Mouse (Mus musculus) R1 (cell line): ENCODE measurements around the gene Mrtfa.

Experiments
- DNase-seq: peaks from one replicate; pipeline ENCODE4 v3.0.0-alpha.2; 2018; ENCODE audit warnings: low read depth, low spot score

The Mrtfa gene

DNA sequence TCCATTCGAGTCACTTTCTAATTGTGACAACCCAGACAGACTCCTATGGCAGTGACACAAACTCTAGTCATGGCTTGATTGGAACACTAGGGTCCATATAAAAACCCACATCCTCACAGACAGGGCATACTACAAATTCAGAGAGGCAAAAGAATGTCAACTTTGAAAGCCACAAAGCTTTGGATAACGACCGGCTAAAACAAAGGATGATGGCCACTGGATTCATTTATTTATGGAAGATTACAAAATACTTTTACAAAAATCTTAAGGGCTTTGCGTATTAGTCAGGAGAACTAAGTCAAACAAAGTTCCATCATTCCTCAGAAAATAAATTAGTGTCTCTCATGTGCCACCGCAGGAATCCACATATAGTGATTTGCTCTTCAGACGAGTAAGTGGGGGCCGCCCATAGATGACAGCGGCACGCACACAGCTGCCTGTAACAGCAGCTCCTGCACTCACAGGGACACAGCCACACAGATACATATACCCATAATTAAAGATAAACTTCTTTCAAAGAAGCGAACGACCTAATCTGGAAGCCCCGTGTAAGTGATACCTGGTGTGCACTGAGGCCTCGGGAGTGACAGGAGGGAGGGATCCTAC lies 88.2 kb downstream of the Mrtfa start:
- DNase-seq, result no peak

DNA sequence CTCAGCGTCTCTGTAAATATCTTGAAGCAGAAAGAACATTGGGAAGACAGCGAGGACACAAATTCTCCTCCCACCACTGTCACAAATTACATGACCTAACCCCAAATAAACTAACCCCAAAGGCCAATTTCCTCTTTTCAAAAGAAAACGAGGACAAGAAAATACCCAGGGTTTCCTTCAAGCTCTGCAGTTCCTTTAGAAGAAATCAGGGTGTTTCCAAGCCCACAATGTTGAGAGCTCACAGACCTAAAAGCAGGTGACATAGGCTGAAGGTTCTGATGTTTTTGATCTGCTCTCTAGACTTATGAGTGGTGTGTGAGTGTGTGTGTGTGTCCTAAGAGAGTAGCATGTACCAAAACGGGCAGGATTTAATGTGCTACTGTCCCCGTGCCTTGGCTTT lies 89.2 kb downstream of the Mrtfa start:
- DNase-seq, result no peak

DNA sequence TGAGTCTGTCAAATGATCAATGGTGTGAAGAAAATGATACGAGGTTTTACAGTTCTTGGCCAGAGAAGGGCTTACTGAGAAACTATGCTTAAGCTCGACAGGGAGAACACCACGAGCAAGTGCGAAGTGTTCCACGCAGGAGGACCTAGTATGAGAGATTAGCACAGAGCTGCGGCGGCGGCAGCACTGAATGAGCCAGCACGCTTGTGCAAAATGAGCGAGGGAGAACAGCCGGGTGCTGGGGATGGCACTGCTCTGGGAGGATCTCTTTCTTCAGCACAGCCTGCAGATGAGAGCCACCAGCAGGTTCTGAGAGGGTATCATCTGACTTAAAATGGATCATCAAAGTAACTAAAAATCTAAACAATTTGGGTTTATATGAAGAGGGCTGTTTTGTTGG lies 91.3 kb downstream of the Mrtfa start:
- DNase-seq, result no peak

DNA sequence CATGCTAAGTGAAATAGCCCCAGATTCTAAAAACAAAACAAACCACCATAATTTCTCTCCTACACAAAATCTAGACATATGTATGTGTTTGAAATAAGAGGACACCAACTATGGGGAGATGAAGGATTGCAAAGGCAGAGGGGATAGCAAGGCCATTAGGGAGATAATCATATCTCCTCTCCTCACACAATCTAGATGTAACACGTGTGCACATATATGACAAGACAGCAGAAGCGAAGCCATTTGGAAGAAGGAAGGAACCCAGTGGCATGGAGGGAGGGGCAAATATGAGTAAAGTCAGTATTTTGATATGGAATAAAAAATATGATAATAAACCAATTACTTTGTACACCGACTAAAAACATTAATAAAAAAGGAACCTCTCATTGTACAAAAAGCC lies 91.9 kb downstream of the Mrtfa start:
- no peak for DNase-seq

DNA sequence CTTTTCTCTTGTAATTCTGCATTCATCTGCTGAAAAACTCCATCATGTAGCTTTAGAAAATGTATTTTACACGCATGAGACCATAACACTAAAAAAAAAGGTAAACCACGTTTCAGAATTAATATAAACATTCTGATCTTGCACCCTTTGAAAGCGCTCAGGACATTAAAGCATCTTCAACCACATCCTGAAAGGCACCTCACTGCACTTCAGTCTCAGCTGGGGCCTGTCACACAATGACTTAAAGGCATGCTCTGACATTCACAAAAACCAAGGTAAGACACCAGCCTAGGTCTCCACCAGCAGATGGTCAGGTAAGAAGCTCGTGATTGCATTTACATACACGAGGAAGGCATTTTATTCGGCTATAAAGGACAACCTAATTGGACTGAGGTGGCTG lies 92.7 kb downstream of the Mrtfa start:
- no peak for DNase-seq

DNA sequence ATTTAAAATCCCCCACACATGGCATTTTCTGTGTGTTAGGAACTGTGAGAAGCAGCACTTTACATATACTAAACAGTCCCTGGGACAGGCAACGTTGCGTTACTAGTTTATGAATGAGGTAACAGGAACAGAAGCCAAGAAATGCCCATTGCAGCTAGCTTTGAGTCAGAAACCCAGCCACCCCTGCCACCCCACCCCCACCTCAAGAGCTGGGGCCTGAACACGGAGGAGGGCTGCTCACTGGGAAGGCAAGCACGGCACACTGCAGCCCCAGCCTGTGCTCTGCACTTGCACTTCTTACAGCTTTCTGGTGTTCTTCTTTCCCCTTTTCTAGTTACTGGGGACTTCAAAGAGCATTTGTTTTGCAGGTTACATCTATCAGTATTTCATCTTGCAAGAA lies 93.1 kb downstream of the Mrtfa start:
- no peak for DNase-seq

DNA sequence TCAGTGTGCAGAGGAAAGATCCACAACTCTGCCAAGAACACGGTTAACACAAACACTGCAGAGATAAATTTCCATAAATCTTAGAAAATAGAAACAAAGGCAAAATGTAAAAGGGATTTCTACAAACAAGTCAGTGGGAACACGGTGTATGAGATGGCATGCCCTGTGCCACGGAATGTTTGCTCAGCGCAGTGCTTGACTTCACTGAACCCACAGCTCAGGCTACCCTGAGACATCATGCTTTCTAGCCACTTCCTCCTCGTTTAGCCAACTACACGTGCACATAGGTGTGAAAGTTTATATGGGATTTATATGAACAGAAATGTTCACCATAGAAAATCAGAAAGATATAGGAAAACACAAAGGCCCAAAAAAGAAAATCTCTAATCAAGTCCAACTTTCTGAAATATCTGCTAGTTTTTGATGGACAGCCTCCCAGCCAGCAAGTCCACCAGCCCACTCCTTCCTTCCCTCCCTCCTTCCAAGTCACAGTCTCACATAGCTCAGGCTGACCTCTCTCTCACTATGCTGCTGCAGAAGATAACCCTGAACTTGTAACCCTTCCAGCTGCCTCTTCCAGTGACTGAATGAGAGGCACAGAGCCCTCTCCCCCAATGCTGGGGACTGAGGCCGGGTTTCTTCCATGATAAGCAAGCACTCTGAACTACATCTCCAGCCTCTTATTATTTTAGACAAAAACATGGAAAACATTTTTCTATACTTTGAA lies 94.1 kb downstream of the Mrtfa start:
- no peak for DNase-seq

DNA sequence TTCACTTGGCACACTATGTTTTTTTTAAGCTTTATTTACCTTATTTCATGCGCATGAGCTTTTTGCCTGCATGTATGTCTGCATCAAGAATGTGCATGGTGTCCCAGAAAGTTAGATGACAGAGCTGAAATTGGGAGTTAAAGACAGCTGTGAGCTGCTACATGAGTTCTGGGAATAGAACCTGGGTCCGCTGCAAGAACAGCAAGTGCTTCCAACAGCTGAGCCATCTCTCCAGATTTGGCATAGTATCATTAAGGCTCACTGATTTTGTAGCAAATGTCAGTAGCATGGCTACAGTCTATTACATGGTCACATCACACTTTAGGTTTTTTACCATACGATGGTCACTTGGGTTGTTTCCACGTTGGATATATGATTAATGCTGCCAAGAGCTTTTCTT lies 97.5 kb downstream of the Mrtfa start:
- DNase-seq, result no peak

DNA sequence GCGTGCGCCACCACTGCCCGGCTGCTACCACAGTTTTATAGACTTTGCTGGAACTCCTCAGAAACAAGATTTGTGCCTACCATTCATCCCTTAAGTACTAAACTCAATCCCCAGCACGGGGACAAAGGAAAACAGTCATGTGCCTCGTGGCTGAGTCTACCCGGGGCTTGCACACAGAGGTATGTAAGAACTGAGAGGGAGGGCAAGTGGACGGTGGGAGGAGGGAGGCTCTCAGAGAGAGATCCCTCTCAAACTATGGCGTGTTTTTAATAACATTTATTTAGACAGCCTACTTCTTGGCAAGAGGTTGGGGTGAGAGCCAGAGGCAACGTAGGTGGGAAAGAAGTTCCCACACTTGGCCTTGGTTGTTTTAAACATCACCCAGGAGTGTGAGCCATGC lies 98.8 kb downstream of the Mrtfa start:
- no peak for DNase-seq

DNA sequence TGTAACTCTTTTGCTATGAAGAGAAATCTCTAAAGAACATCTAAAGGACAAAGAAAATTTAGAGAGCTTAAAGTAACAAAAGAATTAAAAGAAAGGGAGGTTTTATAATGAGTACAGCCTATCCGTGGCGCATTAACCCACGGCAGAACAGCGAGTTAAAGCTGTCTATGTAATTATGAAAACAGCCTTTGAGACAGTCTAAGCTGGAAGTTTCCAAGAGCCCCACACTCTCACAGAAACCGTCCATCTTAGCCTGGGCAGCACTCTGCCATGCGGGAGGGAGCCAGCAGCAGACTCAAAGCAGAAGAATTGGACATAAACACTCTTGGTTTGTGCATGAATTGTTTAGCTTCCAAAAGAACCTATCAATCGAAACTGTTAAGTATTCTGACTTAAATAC lies 103.0 kb downstream of the Mrtfa start:
- DNase-seq, result no peak

DNA sequence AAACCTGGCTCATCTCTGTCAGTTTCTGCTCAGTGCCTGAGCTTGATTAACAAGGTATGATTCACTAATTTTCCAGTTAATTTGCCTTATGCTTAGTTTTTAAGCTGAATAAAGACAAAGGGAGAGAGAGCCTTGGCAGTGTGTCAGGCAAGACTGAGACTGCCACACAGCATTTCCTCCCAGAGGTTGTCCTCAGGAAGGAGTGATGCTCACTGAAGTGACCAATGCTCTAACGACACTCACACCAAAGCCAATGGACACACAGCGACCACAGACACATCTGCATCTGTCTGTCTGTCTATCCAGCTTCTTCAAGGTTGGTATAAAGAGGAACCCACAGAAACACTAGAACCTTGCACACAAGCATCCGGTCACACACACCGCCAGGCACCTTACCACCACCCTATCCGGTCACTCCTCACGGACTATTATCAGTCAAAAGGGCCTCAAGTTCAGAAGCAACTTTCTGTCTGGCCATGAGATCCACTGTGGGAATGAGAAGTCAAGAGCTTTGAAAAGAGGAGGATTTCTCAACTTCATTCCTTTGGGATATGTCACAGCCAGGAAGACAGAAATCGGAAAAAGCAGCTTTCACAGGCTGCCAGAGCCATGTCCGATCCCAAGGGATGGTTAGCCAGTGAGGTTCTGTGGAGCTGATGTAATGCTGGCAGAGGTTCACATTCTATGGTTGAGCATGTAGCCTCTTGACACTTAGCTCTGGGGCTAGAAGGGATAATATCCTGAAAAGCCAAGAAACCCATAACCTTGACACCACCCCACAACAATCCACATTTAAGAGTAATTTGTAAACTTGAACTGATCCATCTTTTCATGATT lies 103.7 kb downstream of the Mrtfa start:
- DNase-seq, result no peak

DNA sequence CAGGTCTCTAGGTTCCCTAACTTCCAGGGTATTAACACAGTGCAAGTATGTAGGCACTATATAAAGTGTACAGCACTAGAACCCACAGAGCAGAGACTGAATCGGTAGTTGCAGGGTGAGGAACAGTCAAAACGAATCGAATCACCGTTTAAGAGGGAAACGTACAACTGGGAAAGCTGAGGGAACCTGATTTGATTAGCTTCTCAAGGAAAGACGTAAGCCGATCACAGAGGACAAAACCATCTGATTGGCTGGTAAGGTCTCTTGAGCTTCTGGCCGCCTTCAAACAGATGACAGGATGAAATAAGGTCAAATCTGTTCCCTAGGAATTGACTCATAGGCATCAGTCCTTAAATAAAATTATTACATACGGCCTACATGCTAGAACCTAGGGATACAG lies 106.7 kb downstream of the Mrtfa start:
- DNase-seq, result no peak

DNA sequence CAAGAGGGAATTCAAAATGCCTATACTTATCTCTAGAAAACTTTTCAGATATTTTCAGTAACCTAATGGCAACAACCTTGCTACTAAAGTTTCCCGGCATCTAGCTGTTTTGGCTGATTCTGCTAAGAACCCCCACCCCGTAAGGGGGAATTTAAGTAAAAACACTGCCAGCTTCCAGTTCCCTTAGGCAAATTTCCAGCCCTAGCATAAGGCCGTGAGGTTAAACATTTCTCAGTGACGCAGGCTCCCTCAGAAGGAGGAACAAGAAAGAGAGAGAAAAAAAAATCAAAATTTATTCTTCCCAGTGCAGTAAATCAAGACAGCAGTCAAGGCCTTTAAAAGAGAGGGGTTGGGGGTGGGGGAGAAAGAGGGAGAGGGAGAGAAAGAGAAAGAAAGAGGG lies 107.3 kb downstream of the Mrtfa start:
- no peak for DNase-seq

DNA sequence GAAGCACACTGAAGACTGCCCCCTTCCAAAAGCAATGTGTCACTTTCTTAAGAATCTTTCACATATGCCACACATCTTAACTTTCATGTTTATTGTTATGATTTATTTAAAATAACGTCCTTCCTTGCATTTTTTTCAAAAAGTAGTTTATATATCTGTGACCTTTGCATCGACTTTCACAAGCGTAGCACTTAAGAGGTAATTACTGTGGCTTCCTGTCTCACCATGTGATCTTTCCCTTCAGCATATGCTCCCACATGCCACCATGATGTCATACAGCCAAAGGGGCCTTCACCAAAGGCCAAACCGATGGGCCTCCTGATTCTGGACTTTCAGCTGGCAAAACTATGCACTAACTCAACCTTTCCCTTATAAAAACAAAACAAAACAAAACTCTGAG lies 109.3 kb downstream of the Mrtfa start:
- no peak for DNase-seq

DNA sequence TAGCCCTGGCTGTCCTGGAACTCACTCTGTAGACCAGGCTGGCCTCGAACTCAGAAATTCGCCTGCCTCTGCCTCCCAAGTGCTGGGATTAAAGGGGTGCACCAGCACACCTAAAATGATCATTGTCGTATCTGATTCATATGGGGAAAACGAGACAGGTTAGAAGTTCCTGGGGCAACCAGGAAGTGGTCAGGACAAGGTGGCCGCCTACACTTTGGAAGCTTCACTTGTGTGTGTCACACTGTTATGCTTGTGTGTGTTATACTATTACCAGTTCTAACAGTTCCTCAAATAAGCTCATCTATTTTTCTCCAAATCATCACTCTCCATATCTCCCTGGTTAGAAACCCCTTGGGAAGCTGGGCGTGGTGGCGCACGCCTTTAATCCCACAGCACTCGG lies 110.2 kb downstream of the Mrtfa start:
- no peak for DNase-seq

DNA sequence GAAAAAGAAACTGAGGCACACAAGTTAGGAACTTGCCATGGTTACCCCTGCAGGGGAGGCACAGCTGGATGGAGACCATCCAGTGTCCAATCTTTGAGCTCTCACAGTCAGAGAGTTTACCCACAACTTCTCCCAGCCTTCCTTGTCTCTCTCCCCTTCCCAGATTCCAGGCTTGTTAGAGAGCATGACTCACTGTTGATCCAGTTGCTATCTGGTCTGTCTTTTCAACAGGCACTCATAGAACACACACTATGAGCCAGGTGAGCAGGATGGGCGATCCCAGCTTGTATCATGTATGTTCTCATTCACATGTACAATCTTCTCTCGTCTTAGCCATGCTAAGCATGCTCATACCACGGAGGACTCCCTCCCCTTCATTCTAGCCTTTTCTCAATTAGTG lies 111.3 kb downstream of the Mrtfa start:
- no peak for DNase-seq

DNA sequence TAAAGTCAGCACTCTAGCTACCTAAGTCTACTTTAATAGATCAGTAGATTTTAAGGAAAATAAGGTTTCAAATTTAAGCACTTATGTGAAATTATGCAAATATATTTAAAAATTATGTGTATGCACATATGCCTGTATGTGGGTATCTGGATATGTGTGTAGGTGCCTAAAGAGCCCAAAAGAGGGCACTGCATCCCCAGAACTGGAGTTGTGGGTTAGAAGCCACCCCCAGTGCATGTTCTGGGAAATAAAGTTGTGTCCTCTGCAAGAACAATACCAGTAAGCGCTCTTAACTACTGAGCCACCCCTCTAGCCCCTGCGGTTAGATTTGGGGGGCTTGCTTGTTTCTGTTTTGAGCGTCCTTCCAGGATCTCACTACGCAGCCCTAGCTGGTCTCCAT lies 113.0 kb downstream of the Mrtfa start:
- peak; percentile 14 for DNase-seq

DNA sequence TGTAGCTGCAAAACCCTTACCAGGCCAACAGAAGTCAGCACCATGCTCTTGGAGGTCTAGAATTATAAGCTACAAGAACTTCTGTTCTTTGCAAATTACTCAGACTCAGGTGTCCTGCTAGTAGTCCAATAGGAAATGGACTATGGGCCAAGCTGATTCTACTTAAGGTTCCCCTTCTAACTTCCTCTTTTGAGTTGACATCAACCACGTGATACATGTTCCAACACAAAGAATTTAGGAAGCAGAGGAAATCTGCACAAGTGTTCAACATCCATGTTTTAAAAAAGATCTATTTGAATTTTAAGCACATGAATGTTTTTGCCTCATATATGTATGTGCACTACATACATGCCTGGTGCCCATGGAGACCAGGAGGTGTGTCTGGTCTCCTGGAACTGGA lies 116.0 kb downstream of the Mrtfa start:
- no peak for DNase-seq

DNA sequence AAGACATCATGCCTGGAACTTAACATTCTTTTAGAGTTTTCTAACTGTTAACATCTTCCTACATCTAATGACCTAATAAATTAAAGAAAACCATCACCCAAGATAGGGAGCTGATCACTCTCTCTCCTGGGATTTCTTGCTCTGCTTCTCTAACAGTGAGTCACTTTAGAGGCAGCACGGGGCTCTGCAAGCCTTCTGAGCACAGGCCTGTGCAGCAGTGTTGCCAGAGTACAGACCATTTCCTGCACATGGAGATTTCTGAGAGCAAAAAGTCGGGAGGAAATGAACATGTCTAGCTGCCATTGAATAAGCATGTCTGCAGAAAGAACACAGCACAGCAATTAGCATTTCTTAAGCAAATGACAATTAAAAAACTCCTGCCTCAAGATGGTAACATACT lies 116.8 kb downstream of the Mrtfa start:
- DNase-seq, result no peak

DNA sequence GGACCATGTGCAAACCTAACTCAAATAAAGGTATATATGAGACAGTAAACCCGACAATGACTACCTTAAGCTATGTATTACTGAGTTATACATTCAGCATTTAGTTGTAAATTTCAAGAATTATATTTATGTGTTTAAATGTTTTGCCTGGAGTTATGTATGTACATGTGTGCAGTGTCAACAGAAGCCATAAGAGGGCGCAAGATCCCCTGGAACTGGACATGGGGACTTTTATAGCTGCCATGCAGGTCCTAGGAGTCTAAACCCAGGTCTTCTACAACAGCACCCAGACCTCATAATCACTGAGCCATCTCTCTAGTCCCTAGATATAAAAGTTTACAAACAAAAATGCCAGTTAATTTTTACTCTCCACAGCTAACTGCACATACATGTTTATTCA lies 117.8 kb downstream of the Mrtfa start:
- DNase-seq, result peak; percentile 51

DNA sequence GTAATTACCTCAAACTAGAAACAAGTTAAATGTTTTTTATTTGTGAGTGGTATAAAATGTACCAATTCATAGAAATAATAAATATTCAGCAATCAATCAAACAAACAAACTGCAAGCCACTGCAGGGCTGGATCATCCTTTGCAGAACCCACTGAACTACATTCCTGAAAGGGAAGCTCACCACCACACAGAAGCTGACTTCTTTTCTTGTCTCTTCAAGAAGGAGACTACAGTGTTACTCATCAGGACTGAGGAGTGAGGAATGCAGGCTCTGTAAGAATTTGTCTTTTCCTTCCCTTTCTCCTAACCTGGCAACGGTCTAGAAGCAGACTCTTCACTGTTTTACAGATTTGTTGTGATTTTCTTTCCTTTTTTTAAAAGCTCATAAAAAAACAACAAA lies 120.1 kb downstream of the Mrtfa start:
- no peak for DNase-seq

DNA sequence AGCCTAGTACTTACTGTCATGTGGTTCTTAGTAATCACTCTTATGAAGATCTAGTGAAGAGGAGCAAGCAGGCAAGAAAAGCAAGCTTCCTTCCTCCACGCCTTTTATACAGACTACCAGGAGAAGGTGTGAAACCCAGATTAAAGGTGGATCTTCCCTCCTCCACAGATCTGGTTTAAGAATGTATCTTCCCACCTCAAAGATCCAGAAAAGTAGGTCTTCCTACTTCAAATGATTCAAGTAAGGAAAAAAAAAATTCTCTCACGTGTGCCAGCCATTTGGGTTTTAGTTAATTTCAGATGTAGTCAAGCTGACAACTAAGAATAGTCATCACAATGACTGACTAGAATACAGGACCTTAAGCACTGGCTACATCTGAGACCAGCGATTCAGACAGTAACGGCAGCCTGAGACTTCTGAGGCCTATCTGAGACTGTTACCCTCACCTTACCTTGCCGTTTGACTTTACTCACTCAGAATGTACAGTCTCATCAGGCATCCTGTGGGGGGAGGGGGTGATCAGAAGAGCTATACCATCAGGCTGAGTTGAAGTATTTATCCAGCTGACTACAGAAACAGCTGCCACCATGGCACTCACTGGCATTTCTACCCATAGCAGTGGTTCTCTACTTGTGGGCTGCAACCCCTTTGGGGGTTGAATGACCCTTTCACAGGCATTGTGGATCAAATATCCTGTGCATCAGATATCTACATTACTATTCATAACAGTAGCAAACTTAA lies 121.7 kb downstream of the Mrtfa start:
- no peak for DNase-seq
